Mouse (Mus musculus): ENCODE results near the gene Sycp3. TPM values are rescaled to one million over a fixed set of nuclear protein-coding genes. Genes with fewer than 3 reads are reported as not detected.
A peak's percentile ranks its signal among the peaks of the same experiment; 100 is the strongest.
"Not testable (repeated sequence)": the region's sequence is repeated elsewhere in the genome, so short reads cannot be mapped to it uniquely, and the experiment has no call there.

The Sycp3 gene
- total RNA-seq, 2 experiments from 2014 or later = 0.44 to 1.4 TPM

DNA sequence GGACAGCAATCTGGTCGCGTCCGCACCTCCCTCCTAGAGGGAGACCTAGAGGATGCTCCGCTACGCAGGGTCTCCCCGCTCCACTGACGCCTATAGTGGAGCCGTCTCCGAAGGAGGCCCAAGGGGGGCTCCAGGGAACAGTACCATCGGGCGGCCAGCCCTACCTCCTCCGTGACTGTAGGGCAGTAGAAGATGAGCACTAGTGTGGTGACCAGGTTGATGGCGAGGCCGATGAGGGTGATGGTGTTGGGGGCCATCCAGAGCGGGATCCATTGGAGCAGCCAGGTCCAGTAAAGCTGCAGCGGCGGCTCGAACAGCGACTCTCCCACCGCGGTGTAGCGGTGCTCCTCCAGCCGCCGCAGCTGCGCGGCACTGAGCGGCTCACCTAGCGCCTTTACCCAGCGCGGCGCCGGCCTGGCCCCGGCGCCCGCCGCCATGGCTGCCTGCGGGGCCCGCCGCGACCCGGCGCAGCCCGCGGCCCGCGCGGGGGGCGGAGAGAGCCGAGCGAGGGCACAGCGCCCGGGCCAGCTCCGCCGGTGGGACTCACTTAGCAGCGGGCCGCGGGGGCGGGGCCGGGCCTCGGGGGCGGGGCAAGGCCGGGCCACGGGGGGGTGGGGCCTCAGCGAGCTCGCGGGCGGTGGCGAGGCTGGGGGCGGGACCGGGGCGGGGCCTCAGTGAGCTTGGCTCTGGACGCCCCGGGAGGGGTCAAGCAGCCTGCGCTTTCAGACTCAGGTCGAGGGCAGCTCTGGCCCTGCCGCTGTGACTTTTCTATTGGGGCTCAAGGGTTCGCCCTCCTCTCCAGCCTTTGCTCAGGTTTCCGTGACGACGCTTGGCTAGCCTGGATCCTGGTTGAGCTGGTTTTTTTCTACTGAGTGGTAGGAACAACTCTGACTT, 44.3 kb downstream of the Sycp3 start, which contains the start of gene Chpt1:
Chpt1 (minus strand) TSS at position 653 of the 894 bp plus-strand sequence.
- peak; percentile 63 to 84 for DNase-seq (ENCODE audit: low spot score in 2 of 2)
- no peak; the same call in 1 of the 2 replicates for TF ChIP-seq CTCF (conservative IDR thresholded peaks at IDR 0.05)
- peak within 1 kb of the TSS; percentile 94 for H3K27ac ChIP-seq
- H3K4me3 ChIP-seq = peak within 1 kb of the TSS; percentile 99

DNA sequence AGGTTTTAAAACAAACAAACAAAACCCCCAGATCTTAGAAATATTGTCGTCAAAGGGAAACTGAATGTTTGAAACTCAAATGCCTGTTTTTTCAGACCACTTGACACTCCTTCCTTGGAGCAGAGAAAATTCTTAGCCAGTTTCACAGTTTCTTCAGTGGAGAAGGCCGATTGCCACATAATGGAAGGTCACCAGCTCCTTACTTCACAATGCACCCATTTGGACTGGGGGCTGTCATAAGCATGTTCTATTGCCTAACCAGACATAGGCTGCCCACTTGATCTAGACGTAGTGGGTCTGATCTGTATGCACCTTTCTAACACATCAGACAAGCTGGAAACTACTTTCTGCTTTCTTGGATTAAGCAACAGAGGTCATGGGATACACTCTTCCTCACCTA, 45.1 kb downstream of the Sycp3 start:
- peak overlapping the region; percentile 54 for H3K4me3 ChIP-seq
- TF ChIP-seq CTCF (conservative IDR thresholded peaks at IDR 0.05) = no peak
- no peak for DNase-seq (ENCODE audit: low spot score in 2 of 2)
- peak overlapping the region; percentile 76 for H3K27ac ChIP-seq

DNA sequence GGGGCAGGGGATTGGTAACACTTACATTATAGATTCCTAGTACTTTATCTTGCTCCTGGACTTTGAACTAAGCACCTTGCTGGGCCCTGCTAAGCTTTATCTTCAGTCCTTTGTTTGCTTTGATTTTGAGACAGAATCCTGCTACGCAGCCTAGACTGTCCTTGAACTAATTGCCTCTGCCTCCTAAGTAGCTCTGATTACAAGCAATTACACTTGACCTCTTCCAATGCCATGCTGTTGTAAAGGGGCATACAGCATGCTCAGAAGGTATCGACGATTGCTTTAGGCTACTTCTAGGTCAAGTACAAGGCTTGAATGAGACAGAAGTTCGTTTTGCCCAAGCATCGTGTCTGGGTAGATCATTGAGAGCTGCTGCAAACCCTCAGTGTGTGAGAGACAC, 45.9 kb downstream of the Sycp3 start:
- TF ChIP-seq CTCF (conservative IDR thresholded peaks at IDR 0.05) = no peak
- Histone ChIP-seq H3K4me3 (no peak overlapping the region), H3K27ac (no peak overlapping the region)
- no peak for DNase-seq (ENCODE audit: low spot score in 2 of 2)

DNA sequence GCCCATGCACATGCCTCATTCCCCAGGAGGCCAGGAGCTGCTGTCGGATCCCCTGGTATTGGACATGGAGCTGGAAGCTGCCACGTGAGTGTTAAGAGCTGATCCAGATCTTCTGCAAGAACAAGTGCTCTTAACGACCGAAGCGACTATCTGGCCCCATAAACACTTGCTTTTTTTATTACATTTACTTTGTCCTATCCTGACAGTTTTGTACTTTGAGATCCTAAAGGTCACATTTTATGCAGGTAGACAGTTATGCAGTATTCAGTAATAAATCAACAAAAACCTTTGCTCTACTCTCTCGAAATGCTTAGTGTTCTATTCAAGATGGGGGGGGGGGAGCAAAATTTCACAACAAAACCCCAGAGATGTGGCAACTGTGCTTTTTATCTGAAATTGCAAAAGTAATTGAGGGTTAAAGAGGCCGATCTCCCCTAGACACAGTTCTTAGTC, 48.3 kb downstream of the Sycp3 start:
- no peak for TF ChIP-seq CTCF (conservative IDR thresholded peaks at IDR 0.05)
- Histone ChIP-seq H3K27ac (no peak overlapping the region), H3K4me3 (no peak overlapping the region)
- DNase-seq (ENCODE audit: low spot score in 2 of 2) = no peak

DNA sequence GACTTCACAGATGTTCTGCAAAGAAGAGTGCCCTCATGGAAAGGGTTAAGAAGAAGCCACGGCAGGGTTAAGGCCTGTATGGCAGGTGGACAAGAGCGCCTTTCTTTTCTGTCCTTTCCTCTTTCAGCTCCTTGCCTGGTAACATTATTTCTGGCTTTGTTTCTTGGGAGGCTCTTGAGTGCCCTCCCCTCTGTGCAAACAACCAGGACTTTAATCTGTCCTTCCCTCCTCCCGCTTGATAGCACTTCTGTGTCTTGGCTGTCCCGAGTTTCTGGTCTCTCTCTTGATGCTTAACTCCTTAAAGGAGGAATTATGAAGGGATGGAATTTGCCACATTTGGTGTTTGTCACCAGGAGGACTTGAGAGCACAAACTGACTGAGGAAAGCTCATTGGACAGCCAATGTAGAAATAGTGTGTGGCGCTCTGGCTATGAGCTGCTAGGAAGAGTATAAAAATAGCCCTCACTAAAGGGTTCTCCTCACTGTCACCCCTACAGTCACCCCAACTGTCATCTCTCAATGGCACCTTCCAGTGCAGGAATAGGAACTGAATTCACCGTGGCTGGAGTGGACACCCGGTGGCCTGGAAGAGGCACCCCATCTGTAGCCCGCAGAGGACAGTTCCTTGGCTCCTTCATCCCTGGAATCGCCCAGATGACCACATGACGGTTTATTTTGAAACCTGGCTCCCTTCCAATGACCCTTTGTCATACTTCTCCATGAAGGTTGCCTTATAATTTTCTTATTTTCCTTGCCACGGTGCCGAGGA, 51.3 kb downstream of the Sycp3 start:
- no peak for DNase-seq (ENCODE audit: low spot score in 2 of 2)
- no peak overlapping the region for H3K27ac ChIP-seq
- no peak overlapping the region for H3K4me3 ChIP-seq
- TF ChIP-seq CTCF (conservative IDR thresholded peaks at IDR 0.05) = no peak

DNA sequence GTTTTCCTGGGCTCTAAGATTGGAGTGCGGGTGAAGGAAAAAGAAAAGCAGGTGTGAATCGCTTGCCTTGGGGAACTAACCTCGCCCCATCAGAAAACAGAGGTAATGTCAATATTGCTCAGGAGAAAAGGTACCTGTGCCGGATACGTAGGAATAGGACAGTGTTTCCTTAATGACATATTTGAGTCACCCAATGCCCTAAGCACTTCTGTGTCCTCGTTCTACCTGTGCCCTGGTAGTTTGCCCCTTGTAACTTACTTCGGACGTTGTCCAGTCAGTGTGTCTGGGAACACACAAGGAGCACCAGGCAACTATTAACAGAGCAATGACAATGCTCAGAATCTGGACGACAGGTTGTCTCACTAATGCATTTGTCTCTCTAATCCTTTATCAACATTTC, 52.0 kb downstream of the Sycp3 start:
- no peak for TF ChIP-seq CTCF (conservative IDR thresholded peaks at IDR 0.05)
- Histone ChIP-seq H3K27ac (no peak overlapping the region), H3K4me3 (no peak overlapping the region)
- no peak for DNase-seq (ENCODE audit: low spot score in 2 of 2)

DNA sequence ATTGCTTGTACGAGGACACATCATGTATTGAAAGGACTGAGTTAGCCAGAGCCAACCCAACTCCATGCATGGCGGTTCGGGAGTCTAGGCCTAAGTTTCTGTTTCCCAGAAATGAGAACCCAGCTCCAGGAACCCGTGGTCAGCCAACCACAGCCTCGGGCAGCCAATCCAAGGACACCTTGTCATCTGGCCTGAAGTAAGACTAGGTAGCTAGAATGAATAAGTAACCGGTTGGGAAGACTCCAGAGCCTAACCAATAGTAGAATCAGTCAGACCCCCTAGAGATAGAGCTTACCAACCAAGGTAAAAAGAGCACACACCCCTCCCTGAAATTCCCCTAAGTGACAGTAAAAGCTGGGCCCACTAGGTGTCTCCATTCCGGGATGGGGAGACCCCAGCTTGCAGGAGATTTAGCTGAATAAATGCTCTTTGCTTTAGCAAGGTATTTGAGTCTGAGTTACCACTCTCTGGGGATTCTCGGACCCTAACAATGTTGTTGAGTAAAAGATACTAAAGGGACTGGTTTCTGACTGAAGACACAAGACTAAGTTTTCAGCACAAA, 54.3 kb downstream of the Sycp3 start:
- no peak for DNase-seq (ENCODE audit: low spot score in 2 of 2)
- TF ChIP-seq CTCF (conservative IDR thresholded peaks at IDR 0.05) = peak; percentile 64

DNA sequence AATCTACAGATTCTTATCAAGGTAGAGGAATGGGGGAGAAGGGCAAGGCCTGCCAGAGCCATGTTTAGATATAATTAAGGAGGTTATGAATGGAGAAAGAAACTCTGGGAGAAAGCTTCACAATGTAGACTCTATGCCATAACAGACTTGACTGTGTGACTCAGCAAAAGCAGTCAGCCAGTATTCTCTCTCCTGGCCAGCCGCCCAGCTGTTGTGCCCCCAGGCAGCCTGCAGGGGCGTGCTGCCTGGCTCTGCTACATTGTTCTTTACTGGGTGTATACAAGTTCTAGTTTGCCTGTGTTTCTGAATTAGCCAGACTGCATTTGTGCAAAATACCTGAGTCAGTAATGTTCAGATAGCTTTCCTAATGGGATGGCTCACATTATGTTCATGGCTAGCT, 55.1 kb downstream of the Sycp3 start:
- TF ChIP-seq CTCF (conservative IDR thresholded peaks at IDR 0.05) = peak; percentile 74

More for the DNA sequence above, 54.3 kb downstream of the Sycp3 start:
- Histone ChIP-seq H3K27ac (no peak overlapping the region), H3K4me3 (no peak overlapping the region)

DNA sequence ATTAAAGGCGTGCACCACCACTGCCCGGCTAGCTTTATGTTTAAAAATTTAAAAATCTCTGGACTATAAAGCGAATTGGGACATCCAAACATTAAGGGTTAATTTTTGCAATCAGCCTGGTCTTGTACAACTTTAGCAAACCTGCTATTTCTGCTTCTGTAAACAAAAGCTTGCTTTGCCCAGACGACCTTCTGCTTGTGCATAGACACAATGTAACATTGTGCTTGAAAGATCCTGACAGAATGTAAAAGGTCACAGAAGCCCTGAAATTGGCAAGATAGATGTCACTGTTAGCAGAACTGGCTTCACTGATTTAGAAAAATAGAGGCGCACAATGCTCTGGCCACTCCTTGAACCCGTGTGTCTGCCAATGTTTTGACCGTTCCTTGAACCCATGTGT, 55.7 kb downstream of the Sycp3 start:
- not testable (repeated sequence) for DNase-seq (ENCODE audit: low spot score in 2 of 2); H3K4me3 ChIP-seq; H3K27ac ChIP-seq

More for the DNA sequence above, 55.1 kb downstream of the Sycp3 start:
- Histone ChIP-seq H3K4me3 (no peak overlapping the region), H3K27ac (no peak overlapping the region)
- DNase-seq (ENCODE audit: low spot score in 2 of 2) = peak in 1 of 2 experiments; percentile 68

DNA sequence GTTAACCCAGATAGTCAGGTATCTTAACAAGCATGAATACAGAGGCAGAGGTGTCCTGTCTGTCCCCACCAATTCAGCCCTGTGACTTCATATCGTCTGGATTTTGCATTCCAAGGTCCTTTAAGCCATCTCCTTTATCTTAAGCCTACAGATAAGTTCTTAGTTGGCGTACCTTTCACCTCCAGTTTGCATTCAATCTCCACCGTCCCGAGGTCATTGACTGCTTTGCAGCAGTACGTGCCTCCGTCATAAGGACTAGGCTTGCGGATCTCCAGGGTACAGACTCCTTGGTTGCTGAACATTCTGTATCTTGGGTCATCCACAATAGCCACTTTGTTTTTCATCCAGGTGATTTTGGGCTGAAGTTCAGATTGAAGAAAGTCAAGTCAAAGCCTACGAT, 63.4 kb downstream of the Sycp3 start:
- no peak for TF ChIP-seq CTCF (conservative IDR thresholded peaks at IDR 0.05)
- no peak for DNase-seq (ENCODE audit: low spot score in 2 of 2)
- no peak overlapping the region for H3K4me3 ChIP-seq
- H3K27ac ChIP-seq = no peak overlapping the region

Other genes starting within 250 kb of the Sycp3 start
- gene Dram1, start 80.5 kb upstream of the Sycp3 start, total RNA-seq (2021) = 1 to 10 TPM in 1 of 2 experiments, under 1 TPM in 1; 0.88 to 1.5 TPM
- 10 to 100 TPM; 72.6 to 74.4 TPM for gene Gnptab, start 80.4 kb upstream of the Sycp3 start, total RNA-seq (2021)
- gene Chpt1, start 44.5 kb downstream of the Sycp3 start, total RNA-seq (2021) = 10 to 100 TPM; 42.2 to 44.9 TPM
- gene Mybpc1, start 145.6 kb downstream of the Sycp3 start, total RNA-seq (2021) = 1 to 10 TPM in 1 of 2 experiments, under 1 TPM in 1; 0.82 to 1.4 TPM
- gene Spic, start 225.4 kb downstream of the Sycp3 start, total RNA-seq (2021) = not detected